Mouse (Mus musculus): Measurements from ENCODE around the gene Tspan14.

DNA sequence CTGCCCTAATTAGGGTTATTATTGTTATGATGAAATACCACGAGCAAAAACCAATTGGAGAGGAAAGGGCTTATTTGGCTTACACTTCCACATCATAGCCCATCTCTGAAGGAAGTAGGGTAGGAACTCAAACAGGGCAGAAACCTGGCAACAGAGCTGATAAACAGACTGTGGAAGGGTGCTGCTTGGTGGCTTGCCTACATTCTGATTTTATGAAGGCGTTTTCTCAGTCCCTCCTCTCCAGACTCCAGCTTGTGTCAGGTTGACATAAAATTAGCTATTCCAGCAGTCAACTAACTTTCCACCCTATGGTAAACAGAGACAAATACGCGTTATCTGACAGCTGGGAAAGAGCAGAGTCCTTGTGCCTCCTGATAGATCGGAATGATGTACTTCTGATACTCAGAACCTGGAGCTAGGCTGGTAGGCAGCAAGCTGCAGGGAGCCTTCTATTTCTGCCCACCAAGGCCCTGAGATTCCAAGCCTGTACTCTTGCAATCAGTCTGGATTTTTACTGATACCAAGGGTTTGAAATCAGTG lies 48.2 kb upstream of the Tspan14 start:
- no peak for TF ChIP-seq CTCF (IDR thresholded peaks at IDR 0.05; ENCODE audit: insufficient read depth, low read length)
- TF ChIP-seq POLR2A (IDR thresholded peaks at IDR 0.05; ENCODE audit: borderline replicate concordance, extremely low read depth, low read depth, low read length): no peak

All from lung, adult 2 months (tissue).